Mouse (Mus musculus) central nervous system, embryonic 11.5 days (tissue): ENCODE data around the gene D1Ertd622e. TPM values are rescaled to one million over a fixed set of nuclear protein-coding genes. Genes with fewer than 3 reads are reported as not detected.

Source experiments
- polyA plus RNA-seq: library from polyadenylated mRNA; depleted of rRNA; stranded (reverse); fragments of >200 nt; gene quantifications from 2 replicates; pipeline ENCODE4 v1.2.3, GENCODE M21; 2012; rRNA removed

D1Ertd622e gene
- polyA plus RNA-seq, result 28.2 and 37.3 TPM in 2 replicates

GRCm38 (mm10) chr1:97661406-97662241 is at the start of gene D1Ertd622e:
Gene D1Ertd622e, minus strand, starts transcription at chr1:97662074.

Other genes with a start within 250 kb of the D1Ertd622e start
- 7.4 and 10.5 TPM in 2 replicates for gene Gin1, start 108.1 kb upstream of the D1Ertd622e start, polyA plus RNA-seq
- 23.9 and 40.3 TPM in 2 replicates for gene Ppip5k2, start 108.3 kb upstream of the D1Ertd622e start, polyA plus RNA-seq